Mouse (Mus musculus) embryonic facial prominence, embryonic 12.5 days (tissue): ENCODE results near the gene Olfr798. TPM values are rescaled to one million over a fixed set of nuclear protein-coding genes. Genes with fewer than 3 reads are reported as not detected.

Source experiments
- ATAC-seq: fragments of 200-750 bp; cut with Nextera tagmentation; 2 replicates; pipeline ENCODE4 v1.8.0; 2017; ENCODE audit not compliant: insufficient number of reproducible peaks, insufficient read depth, low FRiP score, low TSS enrichment
- H3K27ac ChIP-seq: fragments of 300-500 bp; sonication (generic); 2 replicates; pipeline ENCODE4 v1.5.1; 2016; ENCODE audit warnings: mild to moderate bottlenecking
- H3K27me3 ChIP-seq: fragments of 300-500 bp; sonication (generic); 2 replicates; pipeline ENCODE4 v1.6.1; 2016; ENCODE audit warnings: mild to moderate bottlenecking, moderate library complexity
- H3K36me3 ChIP-seq: fragments of 300-500 bp; sonication (generic); 2 replicates; pipeline ENCODE4 v1.6.1; 2016; ENCODE audit warnings: mild to moderate bottlenecking
- H3K4me1 ChIP-seq: fragments of 300-500 bp; sonication (generic); 2 replicates; pipeline ENCODE4 v1.6.1; 2016
- H3K4me2 ChIP-seq: fragments of 300-500 bp; sonication (generic); replicated peaks from 2 replicates; pipeline ENCODE4 v1.6.1; 2016; ENCODE audit warnings: mild to moderate bottlenecking, moderate library complexity
- H3K4me3 ChIP-seq: fragments of 300-500 bp; sonication (generic); 2 replicates; pipeline ENCODE4 v1.5.1; 2016; ENCODE audit warnings: mild to moderate bottlenecking
- H3K9ac ChIP-seq: fragments of 300-500 bp; sonication (generic); 2 replicates; pipeline ENCODE4 v1.6.1; 2016; ENCODE audit warnings: mild to moderate bottlenecking, moderate library complexity
- H3K9me3 ChIP-seq: fragments of 300-500 bp; sonication (generic); 2 replicates; pipeline ENCODE4 v1.6.1; 2016; ENCODE audit warnings: mild to moderate bottlenecking, moderate library complexity
- WGBS: fragments of 180-500 bp; shearing (Covaris S2); methylation state at CpG from one replicate; pipeline ENCODE4 v1.1.7; 2016; 5-methylcytosine and 5-hydroxymethylcytosine counted together
- microRNA-seq: library from miRNA; unstranded; fragments of <30 nt; microRNA quantifications from one replicate; pipeline ENCODE4, GENCODE M21; 2017
- polyA plus RNA-seq: library from polyadenylated mRNA; unstranded; fragments of >200 nt; fragmentation: Nextera tagmentation; extraction: Ambion mirVana; gene quantifications from 2 replicates; pipeline ENCODE4 v1.2.1, GENCODE M21; 2016

Olfr798 gene
- polyA plus RNA-seq: not detected in 2 replicates

- Histone ChIP-seq H3K27me3 (no peaks in the 10 kb centered on the region), H3K36me3 (no peaks in the 10 kb centered on the region), H3K4me1 (no peaks in the 10 kb centered on the region), H3K27ac (no peak within 1 kb of the TSS), H3K9ac (no peak within 1 kb of the TSS), H3K4me3 (no peak within 1 kb of the TSS), H3K4me2 (no peak within 1 kb of the TSS), H3K9me3 (no peaks in the 10 kb centered on the region)
- WGBS: 69% methylated on average over 1 of the region's 1 CpGs
- ATAC-seq: no peak
Measured at GRCm38 (mm10) chr10:129627834-129628233, at the start of gene Olfr798. Gene Olfr798 (minus strand): TSS chr10:129627934.

- Histone ChIP-seq H3K4me1 (no peaks in the 10 kb centered on the region), H3K36me3 (no peaks in the 10 kb centered on the region), H3K9ac (no peak within 1 kb of the TSS), H3K27ac (no peak within 1 kb of the TSS), H3K4me3 (no peak within 1 kb of the TSS), H3K9me3 (no peaks in the 10 kb centered on the region), H3K27me3 (no peaks in the 10 kb centered on the region), H3K4me2 (no peak within 1 kb of the TSS)
- WGBS: 71% methylated on average over 1 of the region's 1 CpGs
- ATAC-seq: no peak
Measured at GRCm38 (mm10) chr10:129673765-129674164, 46.0 kb upstream of the Olfr798 start, which contains the start of gene Olfr801. Gene Olfr801 (minus strand): TSS chr10:129673865.

GRCm38 (mm10) chr10:129657394-129657793 is 29.7 kb upstream of the Olfr798 start, which contains the start of gene Olfr800:
Gene Olfr800 (plus strand): TSS chr10:129657694.
- Histone ChIP-seq H3K4me2 (no peak within 1 kb of the TSS), H3K9ac (no peak within 1 kb of the TSS), H3K9me3 (no peaks in the 10 kb centered on the region), H3K36me3 (no peaks in the 10 kb centered on the region), H3K27me3 (no peaks in the 10 kb centered on the region), H3K4me1 (no peaks in the 10 kb centered on the region), H3K4me3 (no peak within 1 kb of the TSS), H3K27ac (no peak within 1 kb of the TSS)
- no peak for ATAC-seq

GRCm38 (mm10) chr10:129651763-129652162 is 24.0 kb upstream of the Olfr798 start:
- Histone ChIP-seq H3K9ac (no peak overlapping the region), H3K4me2 (no peak overlapping the region), H3K27me3 (no peaks in the 10 kb centered on the region), H3K36me3 (no peaks in the 10 kb centered on the region), H3K4me1 (no peaks in the 10 kb centered on the region), H3K27ac (no peak overlapping the region), H3K4me3 (no peak overlapping the region), H3K9me3 (no peaks in the 10 kb centered on the region)
- no peak for ATAC-seq
- 86% methylated on average over 1 of the region's 1 CpGs for WGBS

- ATAC-seq: no peak
- Histone ChIP-seq H3K4me1 (no peaks in the 10 kb centered on the region), H3K36me3 (no peaks in the 10 kb centered on the region), H3K9me3 (no peaks in the 10 kb centered on the region), H3K9ac (no peak within 1 kb of the TSS), H3K27ac (no peak within 1 kb of the TSS), H3K27me3 (no peaks in the 10 kb centered on the region), H3K4me2 (no peak within 1 kb of the TSS), H3K4me3 (no peak within 1 kb of the TSS)
- 18% methylated on average over 1 of the region's 1 CpGs for WGBS
Measured at GRCm38 (mm10) chr10:129637184-129637583, 9.4 kb upstream of the Olfr798 start, which contains the start of gene Olfr799. Gene Olfr799 (plus strand): TSS chr10:129637484.

- ATAC-seq: no peak
- no peaks in the 10 kb centered on the region for H3K4me1 ChIP-seq
- H3K27me3 ChIP-seq: no peaks in the 10 kb centered on the region
- no peak overlapping the region for H3K27ac ChIP-seq
- no peak overlapping the region for H3K4me3 ChIP-seq
- H3K36me3 ChIP-seq: no peaks in the 10 kb centered on the region
- H3K9ac ChIP-seq: no peak overlapping the region
- no peaks in the 10 kb centered on the region for H3K9me3 ChIP-seq
- no peak overlapping the region for H3K4me2 ChIP-seq
Measured at GRCm38 (mm10) chr10:129623251-129623650, 4.5 kb downstream of the Olfr798 start.

- H3K4me1 ChIP-seq: no peaks in the 10 kb centered on the region
- no peak overlapping the region for H3K27ac ChIP-seq
- no peak overlapping the region for H3K9ac ChIP-seq
- no peak overlapping the region for H3K4me2 ChIP-seq
- peak; percentile 28; the same call in 1 of the 2 replicates for ATAC-seq
- 23% methylated on average over 1 of the region's 1 CpGs for WGBS
- H3K27me3 ChIP-seq: no peaks in the 10 kb centered on the region
- no peaks in the 10 kb centered on the region for H3K9me3 ChIP-seq
- no peaks in the 10 kb centered on the region for H3K36me3 ChIP-seq
- H3K4me3 ChIP-seq: no peak overlapping the region
Measured at GRCm38 (mm10) chr10:129621724-129622123, 6.0 kb downstream of the Olfr798 start.

- Histone ChIP-seq H3K27me3 (no peaks in the 10 kb centered on the region), H3K9me3 (no peaks in the 10 kb centered on the region), H3K9ac (no peak within 1 kb of the TSS), H3K27ac (no peak within 1 kb of the TSS), H3K4me3 (no peak within 1 kb of the TSS), H3K4me2 (no peak within 1 kb of the TSS), H3K4me1 (no peaks in the 10 kb centered on the region), H3K36me3 (no peaks in the 10 kb centered on the region)
- 96% methylated on average over 1 of the region's 1 CpGs for WGBS
- ATAC-seq: no peak
Measured at GRCm38 (mm10) chr10:129612470-129612869, 15.3 kb downstream of the Olfr798 start, which contains the start of gene Olfr796. Gene Olfr796 (minus strand): TSS chr10:129612570.

- no peak overlapping the region for H3K4me3 ChIP-seq
- no peaks in the 10 kb centered on the region for H3K4me1 ChIP-seq
- no peak overlapping the region for H3K9ac ChIP-seq
- H3K9me3 ChIP-seq: no peaks in the 10 kb centered on the region
- ATAC-seq: no peak
- H3K36me3 ChIP-seq: no peaks in the 10 kb centered on the region
- H3K27me3 ChIP-seq: no peaks in the 10 kb centered on the region
- no peak overlapping the region for H3K27ac ChIP-seq
- H3K4me2 ChIP-seq: no peak overlapping the region
- 69% methylated on average over 1 of the region's 1 CpGs for WGBS
Measured at GRCm38 (mm10) chr10:129577066-129577465, 50.7 kb downstream of the Olfr798 start.

Small RNA genes within 50 kb of the gene (microRNA-seq; reads per million reads assigned to microRNA genes)
- not detected for gene Gm23252

Other genes starting within 250 kb of the Olfr798 start
- 0.06 TPM in 1 of 2 replicates, not detected in the other for gene Olfr784, start 243.9 kb downstream of the Olfr798 start, polyA plus RNA-seq
- gene Olfr785, start 222.5 kb downstream of the Olfr798 start, polyA plus RNA-seq: not detected in 2 replicates
- gene Olfr786, start 200.6 kb downstream of the Olfr798 start, polyA plus RNA-seq: not detected in 2 replicates
- gene Olfr787, start 166.1 kb downstream of the Olfr798 start, polyA plus RNA-seq: not detected in 2 replicates
- not detected in 2 replicates for gene Olfr788, start 156.9 kb downstream of the Olfr798 start, polyA plus RNA-seq
- gene Olfr789, start 143.2 kb downstream of the Olfr798 start, polyA plus RNA-seq: not detected in 2 replicates
- not detected in 2 replicates for gene Olfr790, start 129.4 kb downstream of the Olfr798 start, polyA plus RNA-seq
- gene Olfr791, start 106.1 kb downstream of the Olfr798 start, polyA plus RNA-seq: not detected in 2 replicates
- gene Olfr792, start 88.8 kb downstream of the Olfr798 start, polyA plus RNA-seq: not detected in 2 replicates
- not detected in 2 replicates for gene Olfr794, start 60.3 kb downstream of the Olfr798 start, polyA plus RNA-seq
- gene Olfr796, start 15.4 kb downstream of the Olfr798 start, polyA plus RNA-seq: not detected in 2 replicates
- not detected in 2 replicates for gene Olfr799, start 9.6 kb upstream of the Olfr798 start, polyA plus RNA-seq
- not detected in 2 replicates for gene Olfr800, start 29.8 kb upstream of the Olfr798 start, polyA plus RNA-seq
- gene Olfr801, start 45.9 kb upstream of the Olfr798 start, polyA plus RNA-seq: not detected in 2 replicates
- gene Olfr802, start 60.2 kb upstream of the Olfr798 start, polyA plus RNA-seq: not detected in 2 replicates
- not detected in 2 replicates for gene Olfr803, start 66.4 kb upstream of the Olfr798 start, polyA plus RNA-seq
- not detected in 2 replicates for gene Olfr804, start 75.3 kb upstream of the Olfr798 start, polyA plus RNA-seq
- gene Olfr805, start 101.4 kb upstream of the Olfr798 start, polyA plus RNA-seq: not detected in 2 replicates
- not detected in 2 replicates for gene Olfr806, start 114.0 kb upstream of the Olfr798 start, polyA plus RNA-seq
- not detected in 2 replicates for gene Olfr807, start 129.9 kb upstream of the Olfr798 start, polyA plus RNA-seq
- not detected in 2 replicates for gene Olfr808, start 137.5 kb upstream of the Olfr798 start, polyA plus RNA-seq
- not detected in 2 replicates for gene Olfr809, start 146.7 kb upstream of the Olfr798 start, polyA plus RNA-seq
- gene Olfr810, start 167.0 kb upstream of the Olfr798 start, polyA plus RNA-seq: not detected in 2 replicates
- gene Olfr811, start 176.5 kb upstream of the Olfr798 start, polyA plus RNA-seq: not detected in 2 replicates
- not detected in 2 replicates for gene Olfr812, start 218.2 kb upstream of the Olfr798 start, polyA plus RNA-seq
- 0.18 TPM in 1 of 2 replicates, not detected in the other for gene Olfr813, start 227.4 kb upstream of the Olfr798 start, polyA plus RNA-seq